Mouse (Mus musculus) cerebellum, adult 18-20 months (tissue): ENCODE data around the gene A930018P22Rik.

Experiments used
- DNase-seq, 2 experiments: peaks; one replicate each; pipeline ENCODE4 v3.0.0; 2021

The A930018P22Rik gene

GRCm38 (mm10) chr2:104163978-104164487, 41.5 kb downstream of the A930018P22Rik start:
- DNase-seq = no peak

GRCm38 (mm10) chr2:104165631-104166030, 43.1 kb downstream of the A930018P22Rik start:
- no peak for DNase-seq

- DNase-seq = no peak
Observed at GRCm38 (mm10) chr2:104167765-104168164, 45.2 kb downstream of the A930018P22Rik start.

GRCm38 (mm10) chr2:104168186-104168896, 45.8 kb downstream of the A930018P22Rik start:
- DNase-seq = no peak

GRCm38 (mm10) chr2:104172695-104173348, 50.3 kb downstream of the A930018P22Rik start:
- no peak for DNase-seq

GRCm38 (mm10) chr2:104173431-104173830, 50.9 kb downstream of the A930018P22Rik start:
- DNase-seq = no peak
